Mouse (Mus musculus) liver, embryonic 14.5 days (tissue): Measurements from ENCODE around the gene Gm21964.

Experiments
- CTCF ChIP-seq: IDR thresholded peaks from 2 replicates; pipeline ENCODE4 v1.5.1; 2016; ENCODE audit warnings: antibody characterized with exemption, low read depth, control low read depth
- EP300 ChIP-seq: IDR thresholded peaks from 2 replicates; pipeline ENCODE4 v1.6.1; 2016; ENCODE audit warnings: antibody characterized with exemption, low read depth

- TF ChIP-seq CTCF (no peak), EP300 (no peak)
Observed at GRCm38 (mm10) chr8:110051208-110051607, 49.8 kb upstream of the Gm21964 start.
